Mouse (Mus musculus): ENCODE data around the gene Efna5. TPM values are rescaled to one million over a fixed set of nuclear protein-coding genes. Genes with fewer than 3 reads are reported as not detected.

The Efna5 gene
- polyA plus RNA-seq, 1 experiment from 2014 or later = 59.7 TPM

DNA sequence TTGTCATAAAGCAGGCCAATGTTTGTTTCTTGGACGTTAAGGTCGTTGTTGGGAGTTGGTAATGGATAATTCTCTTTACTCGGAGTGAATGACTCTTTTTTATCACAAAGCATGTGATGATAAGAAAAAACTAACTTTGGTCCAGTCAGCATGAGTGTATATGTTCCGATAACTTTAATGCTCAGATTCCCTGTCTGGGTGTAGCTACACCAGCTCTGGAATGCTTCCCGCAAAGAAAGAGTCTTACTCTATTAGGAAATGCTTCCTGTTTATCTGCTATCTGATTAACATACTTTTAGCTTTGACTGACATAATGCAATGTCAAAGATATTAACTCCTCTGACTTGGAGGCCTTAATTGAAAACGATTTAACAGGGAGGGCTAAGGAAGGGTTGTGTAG lies 204.7 kb downstream of the Efna5 start:
- no peaks in the 10 kb centered on the region for H3K9me3 ChIP-seq (replicated peaks; ENCODE audit: control insufficient read depth, low read length, poor library complexity, severe bottlenecking)
- H3K27me3 ChIP-seq (ENCODE audit: control insufficient read depth, insufficient read depth, low read depth, low read length) = no peaks in the 10 kb centered on the region
- H3K27ac ChIP-seq (ENCODE audit: low read length) = no peak overlapping the region
- peaks cover 2% of the 10 kb centered on the region; the same call in 1 of the 2 replicates for H3K4me1 ChIP-seq (ENCODE audit: control insufficient read depth, insufficient read depth, low read length)
- no peak overlapping the region for H3K4me2 ChIP-seq (ENCODE audit: low read length)
- no peak overlapping the region for H3K4me3 ChIP-seq (ENCODE audit: low read depth, low read length)
- no peak for ATAC-seq
- no peaks in the 10 kb centered on the region for H3K36me3 ChIP-seq (ENCODE audit: control insufficient read depth, insufficient read depth, low read length)
- H3K9ac ChIP-seq (ENCODE audit: low read depth, low read length) = no peak overlapping the region
- 43% methylated on average over 6 of the region's 6 CpGs for WGBS

DNA sequence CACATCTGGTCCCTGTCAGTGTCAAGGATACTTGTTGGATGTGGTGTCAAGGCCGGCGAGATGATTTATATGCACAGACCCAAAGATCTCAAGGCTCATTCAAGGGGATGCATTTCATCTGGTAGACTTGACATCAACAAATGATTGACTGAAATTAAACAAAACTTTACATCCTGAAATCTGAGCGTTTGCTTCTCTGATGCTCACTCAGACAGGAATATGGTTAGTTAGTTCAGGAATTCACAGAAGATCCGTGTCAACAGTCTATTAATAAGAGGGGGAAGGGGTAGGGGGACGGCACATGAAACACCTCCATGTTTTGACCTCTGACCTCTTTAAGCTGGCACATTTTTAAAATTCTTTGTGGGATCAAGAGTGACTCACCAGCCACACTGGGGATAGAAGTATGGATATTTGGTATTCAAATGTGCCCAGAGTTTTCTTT lies 205.3 kb downstream of the Efna5 start:
- no peaks in the 10 kb centered on the region for H3K9me3 ChIP-seq (replicated peaks; ENCODE audit: control insufficient read depth, low read length, poor library complexity, severe bottlenecking)
- H3K4me3 ChIP-seq (ENCODE audit: low read depth, low read length) = no peak overlapping the region
- H3K27me3 ChIP-seq (ENCODE audit: control insufficient read depth, insufficient read depth, low read depth, low read length) = no peaks in the 10 kb centered on the region
- H3K4me1 ChIP-seq (ENCODE audit: control insufficient read depth, insufficient read depth, low read length) = peaks cover 2% of the 10 kb centered on the region; the same call in 1 of the 2 replicates
- H3K27ac ChIP-seq (ENCODE audit: low read length) = no peak overlapping the region
- WGBS = 32% methylated on average over 5 of the region's 5 CpGs
- H3K36me3 ChIP-seq (ENCODE audit: control insufficient read depth, insufficient read depth, low read length) = no peaks in the 10 kb centered on the region
- H3K4me2 ChIP-seq (ENCODE audit: low read length) = no peak overlapping the region
- ATAC-seq = no peak
- no peak overlapping the region for H3K9ac ChIP-seq (ENCODE audit: low read depth, low read length)

DNA sequence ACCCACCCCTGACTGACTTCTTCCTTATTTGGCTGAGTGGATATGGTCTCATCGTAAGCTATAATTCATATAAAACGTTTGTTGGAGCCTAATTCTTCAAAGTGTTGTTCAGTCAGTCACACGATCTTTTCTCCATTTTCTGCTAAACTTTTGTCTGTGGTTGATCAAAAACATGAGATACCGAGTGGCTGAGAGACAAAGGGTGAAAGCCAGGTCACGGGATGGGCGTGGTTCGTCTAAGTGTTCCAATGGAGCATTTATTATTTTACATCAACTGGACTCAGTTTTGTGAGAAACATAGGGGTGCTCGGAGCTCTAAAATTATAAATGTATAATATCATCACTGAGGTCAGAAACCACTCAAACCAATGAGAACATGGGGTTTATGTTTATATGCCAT lies 209.0 kb downstream of the Efna5 start:
- no peak overlapping the region for H3K27ac ChIP-seq (ENCODE audit: low read length)
- no peaks in the 10 kb centered on the region for H3K9me3 ChIP-seq (replicated peaks; ENCODE audit: control insufficient read depth, low read length, poor library complexity, severe bottlenecking)
- WGBS = 84% methylated on average over 8 of the region's 8 CpGs
- H3K4me2 ChIP-seq (ENCODE audit: low read length) = no peak overlapping the region
- H3K27me3 ChIP-seq (ENCODE audit: control insufficient read depth, insufficient read depth, low read depth, low read length) = no peaks in the 10 kb centered on the region
- no peak for ATAC-seq
- no peaks in the 10 kb centered on the region for H3K4me1 ChIP-seq (ENCODE audit: control insufficient read depth, insufficient read depth, low read length)
- no peak overlapping the region for H3K4me3 ChIP-seq (ENCODE audit: low read depth, low read length)
- no peaks in the 10 kb centered on the region for H3K36me3 ChIP-seq (ENCODE audit: control insufficient read depth, insufficient read depth, low read length)
- H3K9ac ChIP-seq (ENCODE audit: low read depth, low read length) = no peak overlapping the region

DNA sequence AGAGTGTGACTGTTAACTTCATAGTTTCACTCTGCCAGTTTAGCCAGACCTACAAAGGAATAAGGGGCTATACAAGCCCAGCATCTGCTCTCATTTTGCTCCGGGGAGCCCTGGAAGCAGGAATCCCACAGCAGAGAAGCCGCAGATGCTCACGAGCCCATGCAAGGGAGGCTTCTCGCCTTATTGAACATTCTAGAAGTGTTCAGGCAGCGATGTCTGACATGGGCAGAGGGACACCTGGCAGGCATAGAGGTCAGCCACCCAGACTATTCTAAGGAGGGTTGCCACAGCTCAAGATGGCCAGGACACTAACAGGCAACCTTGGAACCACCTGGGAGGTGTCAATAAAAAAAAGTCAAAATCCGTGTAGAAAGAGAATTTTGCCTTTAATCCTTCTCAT lies 214.4 kb downstream of the Efna5 start:
- Histone ChIP-seq H3K27me3 (ENCODE audit: control insufficient read depth, insufficient read depth, low read depth, low read length) (no peaks in the 10 kb centered on the region), H3K4me2 (ENCODE audit: low read length) (no peak overlapping the region), H3K9me3 (replicated peaks; ENCODE audit: control insufficient read depth, low read length, poor library complexity, severe bottlenecking) (no peaks in the 10 kb centered on the region), H3K27ac (ENCODE audit: low read length) (no peak overlapping the region), H3K4me1 (ENCODE audit: control insufficient read depth, insufficient read depth, low read length) (peaks cover 6% of the 10 kb centered on the region), H3K4me3 (ENCODE audit: low read depth, low read length) (no peak overlapping the region), H3K9ac (ENCODE audit: low read depth, low read length) (no peak overlapping the region), H3K36me3 (ENCODE audit: control insufficient read depth, insufficient read depth, low read length) (no peaks in the 10 kb centered on the region)
- WGBS = 74% methylated on average over 6 of the region's 6 CpGs
- no peak for ATAC-seq

DNA sequence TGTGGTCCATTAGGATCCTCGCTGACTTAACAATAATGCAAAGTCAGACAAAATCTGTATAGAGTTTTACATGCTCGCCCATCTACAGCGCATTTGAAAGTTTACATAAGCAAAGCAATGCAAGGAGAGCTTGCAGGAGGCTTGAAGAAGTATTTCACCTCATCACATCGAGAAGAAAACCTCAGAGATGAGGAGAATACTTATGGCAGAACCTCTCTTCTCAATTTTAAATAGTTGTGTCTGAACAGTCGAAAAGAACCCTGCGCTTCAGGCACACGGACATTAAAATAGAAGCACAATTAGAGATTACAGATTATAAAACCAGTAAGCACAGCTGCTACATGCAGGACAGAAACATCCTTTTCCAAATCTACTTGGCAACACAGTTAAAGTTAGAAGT lies 215.3 kb downstream of the Efna5 start:
- Histone ChIP-seq H3K27ac (ENCODE audit: low read length) (no peak overlapping the region), H3K9me3 (replicated peaks; ENCODE audit: control insufficient read depth, low read length, poor library complexity, severe bottlenecking) (no peaks in the 10 kb centered on the region), H3K4me1 (ENCODE audit: control insufficient read depth, insufficient read depth, low read length) (peaks cover 6% of the 10 kb centered on the region), H3K9ac (ENCODE audit: low read depth, low read length) (no peak overlapping the region), H3K4me3 (ENCODE audit: low read depth, low read length) (no peak overlapping the region), H3K27me3 (ENCODE audit: control insufficient read depth, insufficient read depth, low read depth, low read length) (no peaks in the 10 kb centered on the region), H3K4me2 (ENCODE audit: low read length) (no peak overlapping the region), H3K36me3 (ENCODE audit: control insufficient read depth, insufficient read depth, low read length) (no peaks in the 10 kb centered on the region)
- WGBS = 74% methylated on average over 7 of the region's 7 CpGs
- no peak for ATAC-seq

DNA sequence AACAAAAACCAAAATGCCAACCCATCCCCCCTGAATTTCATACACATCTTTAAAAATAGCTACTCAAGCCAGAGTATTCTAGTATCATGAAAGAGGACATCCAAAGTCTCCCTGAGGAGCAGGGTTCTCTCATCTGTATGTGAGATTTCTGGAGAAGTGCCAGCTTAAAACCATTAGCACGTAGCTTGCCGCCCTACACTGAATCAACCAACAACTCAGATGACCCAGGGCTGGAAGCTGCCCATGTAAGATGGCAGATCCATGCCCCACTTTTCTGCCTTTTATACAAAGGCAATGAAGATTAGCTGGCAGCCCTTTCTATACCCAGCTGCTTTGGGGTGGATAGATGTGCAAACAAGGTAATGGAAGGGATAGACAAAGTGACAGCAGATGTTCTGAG lies 216.4 kb downstream of the Efna5 start:
- ATAC-seq = no peak
- no peak overlapping the region for H3K9ac ChIP-seq (ENCODE audit: low read depth, low read length)
- no peaks in the 10 kb centered on the region for H3K36me3 ChIP-seq (ENCODE audit: control insufficient read depth, insufficient read depth, low read length)
- no peak overlapping the region for H3K4me3 ChIP-seq (ENCODE audit: low read depth, low read length)
- H3K4me1 ChIP-seq (ENCODE audit: control insufficient read depth, insufficient read depth, low read length) = peaks cover 12% of the 10 kb centered on the region
- WGBS = 58% methylated on average over 2 of the region's 2 CpGs
- no peaks in the 10 kb centered on the region for H3K9me3 ChIP-seq (replicated peaks; ENCODE audit: control insufficient read depth, low read length, poor library complexity, severe bottlenecking)
- no peak overlapping the region for H3K27ac ChIP-seq (ENCODE audit: low read length)
- H3K4me2 ChIP-seq (ENCODE audit: low read length) = no peak overlapping the region
- H3K27me3 ChIP-seq (ENCODE audit: control insufficient read depth, insufficient read depth, low read depth, low read length) = no peaks in the 10 kb centered on the region

DNA sequence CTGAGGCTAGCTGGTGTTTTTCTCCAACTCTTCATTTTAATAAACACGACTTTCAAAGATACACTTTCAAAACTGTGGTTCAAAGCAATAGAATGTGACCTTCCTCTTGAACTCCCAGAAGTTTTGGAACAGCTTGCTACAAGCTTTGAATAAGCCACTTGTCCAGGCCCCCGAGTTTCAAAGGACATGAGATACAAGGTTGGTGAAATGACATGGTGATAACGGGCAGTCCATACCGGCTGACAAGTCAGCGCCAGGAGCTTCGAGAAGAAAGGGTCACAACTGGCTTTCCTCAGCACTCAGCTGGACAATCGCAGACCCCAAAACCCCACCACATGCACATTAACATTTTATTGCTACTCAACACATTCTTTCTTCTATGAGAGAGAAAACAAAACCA lies 219.3 kb downstream of the Efna5 start:
- Histone ChIP-seq H3K4me3 (ENCODE audit: low read depth, low read length) (no peak overlapping the region), H3K4me1 (ENCODE audit: control insufficient read depth, insufficient read depth, low read length) (peaks cover 19% of the 10 kb centered on the region), H3K27me3 (ENCODE audit: control insufficient read depth, insufficient read depth, low read depth, low read length) (no peaks in the 10 kb centered on the region), H3K9ac (ENCODE audit: low read depth, low read length) (no peak overlapping the region), H3K36me3 (ENCODE audit: control insufficient read depth, insufficient read depth, low read length) (no peaks in the 10 kb centered on the region), H3K27ac (ENCODE audit: low read length) (no peak overlapping the region), H3K4me2 (ENCODE audit: low read length) (no peak overlapping the region), H3K9me3 (replicated peaks; ENCODE audit: control insufficient read depth, low read length, poor library complexity, severe bottlenecking) (no peaks in the 10 kb centered on the region)
- 63% methylated on average over 7 of the region's 7 CpGs for WGBS
- no peak for ATAC-seq

DNA sequence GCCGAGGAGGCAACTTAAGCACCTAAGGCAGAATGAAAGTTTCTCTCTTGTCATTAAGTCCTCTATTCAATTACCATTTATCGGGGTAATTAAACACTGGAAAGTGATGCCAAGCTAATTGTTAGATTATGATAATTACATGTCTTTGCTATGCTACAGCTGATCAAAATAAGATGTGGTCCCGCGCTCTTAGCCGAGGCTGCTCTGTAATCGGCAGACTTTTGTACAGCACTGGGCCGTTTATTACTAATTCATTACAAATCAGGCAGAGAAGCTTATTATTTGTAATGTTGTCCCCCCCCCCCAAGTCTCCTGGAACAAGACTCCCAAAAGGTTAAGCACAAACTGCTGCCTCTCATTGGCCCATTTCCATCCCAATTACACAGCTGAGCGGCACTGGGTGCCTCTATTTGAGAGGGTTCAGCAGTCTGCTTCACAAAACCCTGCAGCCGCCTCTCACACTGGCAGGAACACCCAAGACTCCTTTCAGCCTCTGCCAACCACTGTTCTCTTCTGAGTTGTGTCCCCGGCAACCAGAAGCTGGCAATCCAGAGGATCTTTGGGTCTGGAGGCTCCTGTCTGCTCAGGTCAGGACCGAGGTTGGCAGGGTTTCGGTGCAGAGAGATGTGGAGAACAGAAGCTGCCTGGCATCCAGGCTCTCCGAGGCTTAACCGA lies 221.5 kb downstream of the Efna5 start:
- Histone ChIP-seq H3K4me1 (ENCODE audit: control insufficient read depth, insufficient read depth, low read length) (peaks cover 17% of the 10 kb centered on the region), H3K36me3 (ENCODE audit: control insufficient read depth, insufficient read depth, low read length) (no peaks in the 10 kb centered on the region), H3K9ac (ENCODE audit: low read depth, low read length) (0 out of 2 replicates have a peak overlapping the region, but pooled peaks have one; percentile 2), H3K27me3 (ENCODE audit: control insufficient read depth, insufficient read depth, low read depth, low read length) (no peaks in the 10 kb centered on the region), H3K4me3 (ENCODE audit: low read depth, low read length) (no peak overlapping the region), H3K9me3 (replicated peaks; ENCODE audit: control insufficient read depth, low read length, poor library complexity, severe bottlenecking) (no peaks in the 10 kb centered on the region), H3K27ac (ENCODE audit: low read length) (no peak overlapping the region), H3K4me2 (ENCODE audit: low read length) (peak overlapping the region; percentile 21; the same call in 1 of the 2 replicates)
- WGBS = 31% methylated on average over 14 of the region's 14 CpGs
- ATAC-seq = peak; percentile 90

DNA sequence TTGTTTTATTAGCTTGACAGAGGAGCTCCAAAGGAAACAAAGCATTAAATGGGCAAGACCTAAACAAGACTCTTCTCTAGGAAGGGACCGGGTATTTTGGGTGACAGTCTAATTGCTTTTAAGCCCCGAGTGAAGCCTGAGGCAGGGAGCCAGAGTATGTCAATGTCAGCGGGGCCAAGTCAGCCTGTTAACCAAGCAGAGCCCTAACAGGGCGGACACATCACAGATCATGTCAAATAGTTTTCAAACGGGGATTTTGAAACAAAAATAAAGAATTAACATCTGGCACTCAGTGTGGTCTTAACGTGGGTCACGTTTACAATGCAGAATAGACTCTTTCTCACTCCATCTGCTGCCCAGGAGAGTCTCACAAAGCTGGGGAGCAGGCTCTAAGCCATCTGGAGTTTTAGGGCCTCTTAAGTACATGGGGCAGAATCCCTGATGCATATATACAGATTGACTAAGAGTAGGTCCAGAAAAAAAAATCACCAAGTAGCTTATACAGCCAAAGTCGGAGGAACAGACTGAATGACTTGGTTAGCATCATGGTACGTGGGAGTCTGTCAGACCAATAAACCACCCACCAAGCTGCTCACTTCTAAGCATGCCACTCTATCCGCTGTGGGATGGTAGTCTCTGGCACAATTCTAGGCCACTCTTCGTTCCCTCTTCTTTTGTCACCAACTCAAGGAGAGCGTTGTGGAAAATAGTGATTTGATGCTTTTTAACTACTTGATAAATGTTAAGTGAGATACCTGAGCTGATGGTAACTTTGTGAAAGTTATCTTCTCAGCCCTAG lies 223.1 kb downstream of the Efna5 start:
- H3K4me2 ChIP-seq (ENCODE audit: low read length) = no peak overlapping the region
- ATAC-seq = no peak
- H3K4me1 ChIP-seq (ENCODE audit: control insufficient read depth, insufficient read depth, low read length) = peaks cover 15% of the 10 kb centered on the region
- H3K9me3 ChIP-seq (replicated peaks; ENCODE audit: control insufficient read depth, low read length, poor library complexity, severe bottlenecking) = no peaks in the 10 kb centered on the region
- no peaks in the 10 kb centered on the region for H3K27me3 ChIP-seq (ENCODE audit: control insufficient read depth, insufficient read depth, low read depth, low read length)
- no peaks in the 10 kb centered on the region for H3K36me3 ChIP-seq (ENCODE audit: control insufficient read depth, insufficient read depth, low read length)
- no peak overlapping the region for H3K9ac ChIP-seq (ENCODE audit: low read depth, low read length)
- no peak overlapping the region for H3K27ac ChIP-seq (ENCODE audit: low read length)
- 40% methylated on average over 12 of the region's 12 CpGs for WGBS
- H3K4me3 ChIP-seq (ENCODE audit: low read depth, low read length) = no peak overlapping the region
